Mouse (Mus musculus) hindbrain, embryonic 10.5 days (tissue): ENCODE results near the gene 2610042L04Rik. TPM values are rescaled to one million over a fixed set of nuclear protein-coding genes. Genes with fewer than 3 reads are reported as not detected.
A peak's percentile ranks its signal among the peaks of the same experiment; 100 is the strongest.
"Not testable (repeated sequence)": the region's sequence is repeated elsewhere in the genome, so short reads cannot be mapped to it uniquely, and the experiment has no call there.

Experiments
- DNase-seq: peaks from one replicate; pipeline ENCODE4 v3.0.0-alpha.2; 2017; ENCODE audit warnings: low spot score
- H3K27ac ChIP-seq: fragments of 300-500 bp; sonication (generic); 2 replicates; pipeline ENCODE4 v1.5.1; 2016; ENCODE audit warnings: mild to moderate bottlenecking, moderate library complexity
- H3K27me3 ChIP-seq: fragments of 300-500 bp; sonication (generic); 2 replicates; pipeline ENCODE4 v1.6.1; 2016; ENCODE audit warnings: mild to moderate bottlenecking; ENCODE audit not compliant: poor library complexity, insufficient read depth, severe bottlenecking
- H3K36me3 ChIP-seq: fragments of 300-500 bp; sonication (generic); 2 replicates; pipeline ENCODE4 v1.6.1; 2016; ENCODE audit warnings: mild to moderate bottlenecking, moderate library complexity
- H3K4me1 ChIP-seq: fragments of 300-500 bp; sonication (generic); replicated peaks from 2 replicates; pipeline ENCODE4 v1.6.1; 2016; ENCODE audit warnings: mild to moderate bottlenecking
- H3K4me3 ChIP-seq: fragments of 300-500 bp; sonication (generic); 2 replicates; pipeline ENCODE4 v1.5.1; 2016; ENCODE audit warnings: mild to moderate bottlenecking, moderate library complexity
- H3K9me3 ChIP-seq: fragments of 300-500 bp; sonication (generic); 2 replicates; pipeline ENCODE4 v1.6.1; 2016; ENCODE audit warnings: mild to moderate bottlenecking, moderate library complexity
- WGBS: fragments of 180-500 bp; shearing (Covaris S2); methylation state at CpG from one replicate; pipeline ENCODE4 v1.1.7; 2016; 5-methylcytosine and 5-hydroxymethylcytosine counted together
- polyA plus RNA-seq: library from polyadenylated mRNA; unstranded; fragments of >200 nt; fragmentation: Nextera tagmentation; extraction: Ambion mirVana; gene quantifications from 2 replicates; pipeline ENCODE4 v1.2.1, GENCODE M21; 2016

The 2610042L04Rik gene
- 0.40 and 0.58 TPM in 2 replicates for polyA plus RNA-seq

- not testable (repeated sequence) for H3K4me1 ChIP-seq, H3K9me3 ChIP-seq, H3K27me3 ChIP-seq, H3K36me3 ChIP-seq
- peak; percentile 37 for DNase-seq
- WGBS: 2% methylated on average over 24 of the region's 48 CpGs
- peak within 1 kb of the TSS; percentile 70 for H3K27ac ChIP-seq
- peak within 1 kb of the TSS; percentile 56 for H3K4me3 ChIP-seq
Observed at GRCm38 (mm10) chr14:4334476-4335080, at the start of gene 2610042L04Rik. TSS of gene 2610042L04Rik (plus strand) at chr14:4334763.

GRCm38 (mm10) chr14:4316983-4317382 lies 17.6 kb upstream of the 2610042L04Rik start, which contains the start of gene Gm3149:
TSS of gene Gm3149 (plus strand) at chr14:4317283.
- not testable (repeated sequence) for H3K4me1 ChIP-seq, DNase-seq, H3K27me3 ChIP-seq, H3K36me3 ChIP-seq, H3K9me3 ChIP-seq, H3K4me3 ChIP-seq, H3K27ac ChIP-seq
- WGBS: no CpG with 5 or more reads among the region's 1 CpGs

GRCm38 (mm10) chr14:4335506-4335905 lies 943 bp downstream of the 2610042L04Rik start:
- H3K4me1 ChIP-seq, H3K27me3 ChIP-seq, DNase-seq, H3K36me3 ChIP-seq, H3K4me3 ChIP-seq, H3K9me3 ChIP-seq, H3K27ac ChIP-seq: not testable (repeated sequence)
- WGBS: 11% methylated on average over 8 of the region's 8 CpGs

GRCm38 (mm10) chr14:4368991-4369390 lies 34.4 kb downstream of the 2610042L04Rik start:
- not testable (repeated sequence) for H3K9me3 ChIP-seq, DNase-seq, H3K27ac ChIP-seq, H3K4me3 ChIP-seq, H3K4me1 ChIP-seq, H3K36me3 ChIP-seq, H3K27me3 ChIP-seq
- 89% methylated on average over 3 of the region's 3 CpGs for WGBS

DNA sequence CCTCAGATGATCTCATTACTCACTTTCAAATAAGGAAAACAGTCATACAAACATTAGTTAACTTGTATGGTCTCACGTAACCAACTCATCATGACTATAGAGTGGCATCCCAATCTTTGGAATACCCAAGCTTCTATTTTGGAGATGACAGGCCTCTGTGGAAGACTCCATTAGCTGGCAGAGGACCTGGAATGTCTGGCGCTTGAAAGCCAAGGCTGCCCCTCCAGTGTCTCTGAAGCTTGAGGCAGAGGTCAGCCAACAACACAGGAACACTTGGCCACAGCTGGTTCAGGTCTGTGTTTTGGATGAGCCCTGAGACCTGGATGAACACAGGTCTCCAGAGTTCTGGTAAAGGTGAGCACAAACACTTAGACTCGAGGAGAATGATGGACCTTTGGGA lies 35.1 kb downstream of the 2610042L04Rik start:
- H3K4me3 ChIP-seq, H3K9me3 ChIP-seq, H3K36me3 ChIP-seq, H3K27me3 ChIP-seq, H3K4me1 ChIP-seq, H3K27ac ChIP-seq, DNase-seq: not testable (repeated sequence)
- WGBS: 83% methylated on average over 3 of the region's 3 CpGs

DNA sequence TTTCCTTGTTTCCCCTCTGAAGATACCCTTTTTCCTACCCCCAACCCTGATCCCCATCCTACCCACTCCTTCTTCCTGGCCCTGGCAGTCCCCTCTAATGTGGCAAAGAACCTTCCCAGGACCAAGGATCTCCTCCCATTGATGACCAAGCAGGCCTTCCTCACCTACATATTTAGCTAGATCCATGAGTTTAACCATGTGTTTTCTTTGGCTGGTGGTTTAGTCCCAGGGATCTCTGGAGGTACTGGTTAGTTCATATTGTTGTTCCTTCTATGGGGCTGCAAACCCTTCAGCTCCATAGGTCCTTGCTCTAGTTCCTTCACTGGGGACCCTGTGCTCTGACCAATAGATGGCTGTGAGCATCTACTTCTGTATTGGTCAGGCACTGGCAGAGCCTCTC lies 43.3 kb downstream of the 2610042L04Rik start:
- H3K36me3 ChIP-seq, H3K4me3 ChIP-seq, H3K9me3 ChIP-seq, H3K27me3 ChIP-seq, DNase-seq, H3K4me1 ChIP-seq, H3K27ac ChIP-seq: not testable (repeated sequence)

GRCm38 (mm10) chr14:4385606-4386005 lies 51.0 kb downstream of the 2610042L04Rik start:
- DNase-seq, H3K36me3 ChIP-seq, H3K4me1 ChIP-seq, H3K27me3 ChIP-seq, H3K4me3 ChIP-seq, H3K9me3 ChIP-seq, H3K27ac ChIP-seq: not testable (repeated sequence)

DNA sequence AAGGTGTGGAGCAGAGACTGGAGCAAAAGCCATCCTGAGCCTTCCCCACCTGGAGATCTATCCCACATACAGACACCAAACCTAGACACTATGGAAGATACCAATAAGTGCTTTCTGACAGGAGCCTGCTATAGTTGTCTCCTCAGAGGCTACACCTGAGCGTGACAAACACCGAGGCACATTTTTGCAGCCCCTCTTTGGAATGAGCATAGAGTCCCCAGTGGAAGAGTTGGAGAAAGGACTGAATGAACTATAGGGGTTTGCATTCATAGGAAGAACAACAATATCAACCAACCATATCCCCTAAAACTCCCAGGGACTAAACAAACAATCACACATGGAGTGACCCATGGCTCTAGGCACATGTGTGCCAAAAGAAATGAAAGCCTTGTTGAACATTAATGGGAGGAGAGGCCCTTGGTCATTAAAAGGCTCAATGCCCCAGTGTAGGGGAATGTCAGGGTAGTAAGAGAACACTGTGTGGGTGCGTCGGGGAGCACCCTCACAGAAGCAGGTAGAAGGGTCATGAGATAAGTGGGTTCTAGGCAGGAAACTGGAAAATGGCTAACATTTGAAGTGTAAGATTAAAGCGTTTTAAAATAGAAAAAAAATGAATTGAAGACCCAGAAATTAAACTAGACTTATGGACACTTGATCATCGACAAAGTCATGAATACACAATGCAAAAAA lies 58.4 kb downstream of the 2610042L04Rik start:
- H3K27ac ChIP-seq, DNase-seq, H3K4me1 ChIP-seq, H3K36me3 ChIP-seq, H3K4me3 ChIP-seq, H3K9me3 ChIP-seq, H3K27me3 ChIP-seq: not testable (repeated sequence)
- WGBS: 92% methylated on average over 4 of the region's 6 CpGs

DNA sequence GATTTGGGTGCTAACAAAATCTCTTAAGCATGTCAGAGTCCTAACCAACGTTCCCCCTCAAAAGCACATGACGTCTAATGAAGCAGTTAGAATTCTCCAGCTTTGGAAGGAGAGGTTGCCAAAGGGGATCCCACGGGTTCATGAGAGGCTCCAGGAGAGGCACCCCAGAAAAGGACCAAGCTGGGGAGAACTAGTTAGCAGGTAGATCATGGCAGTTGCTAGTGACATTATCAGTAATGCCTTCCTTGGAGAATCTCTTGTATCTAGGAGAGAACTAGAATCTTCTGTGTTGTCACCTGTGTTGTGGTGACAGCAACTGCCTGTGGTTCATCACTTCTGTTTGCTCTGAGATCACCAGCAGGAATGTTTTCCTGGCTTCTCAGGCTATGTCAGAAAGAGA lies 62.7 kb downstream of the 2610042L04Rik start, which contains the start of gene Gm3159:
Gene Gm3159, plus strand, starts transcription at position 301 of the 400 bp plus-strand sequence.
- not testable (repeated sequence) for H3K27me3 ChIP-seq, DNase-seq, H3K9me3 ChIP-seq, H3K4me3 ChIP-seq, H3K36me3 ChIP-seq, H3K4me1 ChIP-seq, H3K27ac ChIP-seq
- WGBS: 79% methylated on average over 3 of the region's 3 CpGs

- not testable (repeated sequence) for H3K4me3 ChIP-seq, H3K4me1 ChIP-seq, DNase-seq
Observed at GRCm38 (mm10) chr14:4398624-4399023, 64.1 kb downstream of the 2610042L04Rik start.

GRCm38 (mm10) chr14:4400115-4400789 lies 65.7 kb downstream of the 2610042L04Rik start:
- 91% methylated on average over 5 of the region's 5 CpGs for WGBS
- not testable (repeated sequence) for H3K27me3 ChIP-seq, H3K9me3 ChIP-seq, H3K36me3 ChIP-seq, H3K27ac ChIP-seq, H3K4me1 ChIP-seq, H3K4me3 ChIP-seq, DNase-seq

More at GRCm38 (mm10) chr14:4398624-4399023, 64.1 kb downstream of the 2610042L04Rik start:
- not testable (repeated sequence) for H3K27me3 ChIP-seq, H3K9me3 ChIP-seq, H3K36me3 ChIP-seq, H3K27ac ChIP-seq

GRCm38 (mm10) chr14:4401245-4401644 lies 66.7 kb downstream of the 2610042L04Rik start:
- WGBS: 83% methylated on average over 5 of the region's 5 CpGs
- not testable (repeated sequence) for H3K27ac ChIP-seq

DNA sequence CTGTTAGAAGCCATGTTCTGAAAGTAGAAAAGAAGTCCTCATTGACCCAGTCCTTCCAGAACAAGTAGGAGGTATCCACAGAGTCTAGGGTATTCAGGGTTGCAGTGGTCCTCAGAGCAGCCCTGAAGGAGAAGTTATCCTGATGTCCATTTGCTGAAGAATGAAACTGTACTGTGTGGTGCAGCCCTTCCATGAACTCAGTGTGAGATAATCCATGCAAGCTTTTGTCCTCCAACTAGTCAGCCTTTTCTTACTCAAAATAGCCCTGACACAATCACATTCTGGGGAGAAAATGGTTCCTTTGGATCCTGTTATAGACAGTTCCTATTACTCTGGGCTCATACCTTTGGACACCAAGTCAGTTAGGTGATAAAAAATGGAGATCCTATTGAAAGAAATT lies 69.3 kb downstream of the 2610042L04Rik start:
- not testable (repeated sequence) for H3K27ac ChIP-seq, H3K4me3 ChIP-seq, H3K9me3 ChIP-seq, H3K27me3 ChIP-seq, H3K36me3 ChIP-seq, DNase-seq, H3K4me1 ChIP-seq

More at GRCm38 (mm10) chr14:4401245-4401644, 66.7 kb downstream of the 2610042L04Rik start:
- H3K9me3 ChIP-seq, DNase-seq, H3K4me3 ChIP-seq, H3K27me3 ChIP-seq, H3K4me1 ChIP-seq, H3K36me3 ChIP-seq: not testable (repeated sequence)
